Mouse (Mus musculus) hindbrain, embryonic 14.5 days (tissue): Measurements from ENCODE around the gene Plekhh2. TPM values are rescaled to one million over a fixed set of nuclear protein-coding genes. Genes with fewer than 3 reads are reported as not detected.

Experiments
- ATAC-seq: fragments of 200-750 bp; cut with Nextera tagmentation; 2 replicates; pipeline ENCODE4 v1.8.0; 2017; ENCODE audit warnings: moderate number of reproducible peaks, mild to moderate bottlenecking, moderate TSS enrichment, moderate library complexity; ENCODE audit not compliant: low FRiP score
- DNase-seq: peaks from one replicate; pipeline ENCODE4 v3.0.0-alpha.2; 2015; ENCODE audit warnings: low spot score
- H3K27ac ChIP-seq: fragments of 300-500 bp; sonication (generic); 2 replicates; pipeline ENCODE4 v1.5.1; 2014; ENCODE audit warnings: mild to moderate bottlenecking, moderate library complexity
- H3K27me3 ChIP-seq: fragments of 300-500 bp; sonication (generic); 2 replicates; pipeline ENCODE4 v1.6.1; 2014; ENCODE audit warnings: mild to moderate bottlenecking, low read length, mixed read lengths; ENCODE audit not compliant: control insufficient read depth, insufficient read depth
- H3K36me3 ChIP-seq: fragments of 300-500 bp; sonication (generic); replicated peaks from 2 replicates; pipeline ENCODE4 v1.6.1; 2014; ENCODE audit not compliant: control insufficient read depth, insufficient read depth
- H3K4me1 ChIP-seq: fragments of 300-500 bp; sonication (generic); replicated peaks from 2 replicates; pipeline ENCODE4 v1.6.1; 2014; ENCODE audit warnings: antibody characterized with exemption, low read length, mixed read lengths; ENCODE audit not compliant: control insufficient read depth, insufficient read depth
- H3K4me2 ChIP-seq: fragments of 300-500 bp; sonication (generic); replicated peaks from 2 replicates; pipeline ENCODE4 v1.6.1; 2014; ENCODE audit warnings: mild to moderate bottlenecking, moderate library complexity
- H3K4me3 ChIP-seq: fragments of 300-500 bp; sonication (generic); replicated peaks from 2 replicates; pipeline ENCODE4 v1.5.1; 2014; ENCODE audit warnings: mild to moderate bottlenecking, low read length
- H3K9ac ChIP-seq: fragments of 300-500 bp; sonication (generic); 2 replicates; pipeline ENCODE4 v1.6.1; 2014
- H3K9me3 ChIP-seq: fragments of 300-500 bp; sonication (generic); 2 replicates; pipeline ENCODE4 v1.6.1; 2016; ENCODE audit warnings: low read length; ENCODE audit not compliant: control insufficient read depth
- WGBS: fragments of 180-500 bp; shearing (Covaris S2); extraction: QIAGEN DNeasy Blood & Tissue Kit; methylation state at CpG from one replicate; pipeline ENCODE4 v1.1.7; 2014; 5-methylcytosine and 5-hydroxymethylcytosine counted together
- polyA plus RNA-seq: library from polyadenylated mRNA; unstranded; fragments of >200 nt; fragmentation: Nextera tagmentation; extraction: Ambion mirVana; gene quantifications from 2 replicates; pipeline ENCODE4 v1.2.1, GENCODE M21; 2014

Plekhh2 gene
- polyA plus RNA-seq, 1 experiment from 2014 or later: 2.6 TPM

GRCm38 (mm10) chr17:84607617-84608016, 95.9 kb downstream of the Plekhh2 start:
- no peak overlapping the region for H3K4me3 ChIP-seq
- no peak overlapping the region for H3K9ac ChIP-seq
- no peaks in the 10 kb centered on the region for H3K27me3 ChIP-seq
- WGBS: 71% methylated on average over 5 of the region's 5 CpGs
- no peaks in the 10 kb centered on the region for H3K4me1 ChIP-seq
- DNase-seq (no peak), ATAC-seq (no peak)
- H3K4me2 ChIP-seq: no peak overlapping the region
- H3K27ac ChIP-seq: no peak overlapping the region
- H3K36me3 ChIP-seq: no peaks in the 10 kb centered on the region
- H3K9me3 ChIP-seq: no peaks in the 10 kb centered on the region

- H3K27me3 ChIP-seq: no peaks in the 10 kb centered on the region
- H3K4me2 ChIP-seq: no peak overlapping the region
- ATAC-seq (no peak), DNase-seq (no peak)
- H3K27ac ChIP-seq: no peak overlapping the region
- no peak overlapping the region for H3K9ac ChIP-seq
- WGBS: 76% methylated on average over 4 of the region's 4 CpGs
- no peaks in the 10 kb centered on the region for H3K4me1 ChIP-seq
- 0 out of 2 replicates have a peak, but pooled peaks cover 3% of the 10 kb centered on the region for H3K36me3 ChIP-seq
- no peak overlapping the region for H3K4me3 ChIP-seq
- no peaks in the 10 kb centered on the region for H3K9me3 ChIP-seq
These were observed 96.9 kb downstream of the Plekhh2 start for GRCm38 (mm10) chr17:84608606-84609005.

GRCm38 (mm10) chr17:84611500-84611899, 99.8 kb downstream of the Plekhh2 start:
- ATAC-seq: no peak
- H3K4me3 ChIP-seq: no peak overlapping the region
- no peak overlapping the region for H3K9ac ChIP-seq
- H3K27ac ChIP-seq: no peak overlapping the region
- no peaks in the 10 kb centered on the region for H3K4me1 ChIP-seq
- H3K9me3 ChIP-seq: no peaks in the 10 kb centered on the region
- 84% methylated on average over 9 of the region's 9 CpGs for WGBS
- 0 out of 2 replicates have a peak, but pooled peaks cover 5% of the 10 kb centered on the region for H3K36me3 ChIP-seq
- no peak for DNase-seq
- no peaks in the 10 kb centered on the region for H3K27me3 ChIP-seq
- H3K4me2 ChIP-seq: no peak overlapping the region

GRCm38 (mm10) chr17:84611971-84612370, 100.3 kb downstream of the Plekhh2 start:
- Histone ChIP-seq H3K27ac (no peak overlapping the region), H3K9me3 (no peaks in the 10 kb centered on the region), H3K4me2 (no peak overlapping the region), H3K4me1 (no peaks in the 10 kb centered on the region), H3K9ac (no peak overlapping the region), H3K4me3 (no peak overlapping the region), H3K36me3 (0 out of 2 replicates have a peak, but pooled peaks cover 5% of the 10 kb centered on the region), H3K27me3 (no peaks in the 10 kb centered on the region)
- 90% methylated on average over 7 of the region's 7 CpGs for WGBS
- DNase-seq (no peak), ATAC-seq (no peak)

- Histone ChIP-seq H3K4me3 (no peak overlapping the region), H3K9me3 (no peaks in the 10 kb centered on the region), H3K27ac (no peak overlapping the region), H3K4me1 (no peaks in the 10 kb centered on the region), H3K4me2 (no peak overlapping the region), H3K36me3 (0 out of 2 replicates have a peak, but pooled peaks cover 5% of the 10 kb centered on the region), H3K9ac (no peak overlapping the region), H3K27me3 (no peaks in the 10 kb centered on the region)
- DNase-seq (no peak), ATAC-seq (no peak)
- 77% methylated on average over 11 of the region's 11 CpGs for WGBS
These were observed 104.1 kb downstream of the Plekhh2 start for GRCm38 (mm10) chr17:84615811-84616210.

GRCm38 (mm10) chr17:84616526-84617074, 104.9 kb downstream of the Plekhh2 start:
- no peak for ATAC-seq
- Histone ChIP-seq H3K4me2 (no peak overlapping the region), H3K27me3 (no peaks in the 10 kb centered on the region), H3K9ac (no peak overlapping the region), H3K36me3 (0 out of 2 replicates have a peak, but pooled peaks cover 5% of the 10 kb centered on the region), H3K27ac (no peak overlapping the region), H3K9me3 (no peaks in the 10 kb centered on the region), H3K4me1 (no peaks in the 10 kb centered on the region), H3K4me3 (no peak overlapping the region)
- DNase-seq: no peak
- WGBS: 90% methylated on average over 6 of the region's 6 CpGs

GRCm38 (mm10) chr17:84617953-84618352, 106.3 kb downstream of the Plekhh2 start:
- H3K4me3 ChIP-seq: no peak overlapping the region
- WGBS: 97% methylated on average over 6 of the region's 6 CpGs
- no peaks in the 10 kb centered on the region for H3K27me3 ChIP-seq
- H3K9me3 ChIP-seq: no peaks in the 10 kb centered on the region
- H3K4me2 ChIP-seq: no peak overlapping the region
- H3K36me3 ChIP-seq: 0 out of 2 replicates have a peak, but pooled peaks cover 5% of the 10 kb centered on the region
- no peak for ATAC-seq
- DNase-seq: no peak
- H3K9ac ChIP-seq: no peak overlapping the region
- H3K4me1 ChIP-seq: no peaks in the 10 kb centered on the region
- H3K27ac ChIP-seq: no peak overlapping the region

GRCm38 (mm10) chr17:84619112-84619511, 107.4 kb downstream of the Plekhh2 start:
- no peak for ATAC-seq
- DNase-seq: no peak
- Histone ChIP-seq H3K27me3 (no peaks in the 10 kb centered on the region), H3K27ac (no peak overlapping the region), H3K9ac (no peak overlapping the region), H3K4me2 (no peak overlapping the region), H3K9me3 (no peaks in the 10 kb centered on the region), H3K4me1 (no peaks in the 10 kb centered on the region), H3K4me3 (no peak overlapping the region), H3K36me3 (no peaks in the 10 kb centered on the region)
- 86% methylated on average over 7 of the region's 7 CpGs for WGBS

GRCm38 (mm10) chr17:84620076-84620475, 108.4 kb downstream of the Plekhh2 start:
- Histone ChIP-seq H3K27ac (no peak overlapping the region), H3K9ac (no peak overlapping the region), H3K4me2 (no peak overlapping the region), H3K9me3 (no peaks in the 10 kb centered on the region), H3K27me3 (no peaks in the 10 kb centered on the region), H3K4me3 (no peak overlapping the region), H3K36me3 (no peaks in the 10 kb centered on the region), H3K4me1 (no peaks in the 10 kb centered on the region)
- 84% methylated on average over 3 of the region's 3 CpGs for WGBS
- ATAC-seq (no peak), DNase-seq (no peak)

GRCm38 (mm10) chr17:84620610-84621009, 108.9 kb downstream of the Plekhh2 start:
- 90% methylated on average over 6 of the region's 6 CpGs for WGBS
- H3K4me2 ChIP-seq: no peak overlapping the region

More at GRCm38 (mm10) chr17:84620610-84621009, 108.9 kb downstream of the Plekhh2 start:
- Histone ChIP-seq H3K4me3 (no peak overlapping the region), H3K9me3 (no peaks in the 10 kb centered on the region), H3K27me3 (no peaks in the 10 kb centered on the region), H3K36me3 (no peaks in the 10 kb centered on the region), H3K4me1 (no peaks in the 10 kb centered on the region), H3K9ac (no peak overlapping the region), H3K27ac (no peak overlapping the region)
- no peak for ATAC-seq
- DNase-seq: no peak
